Mouse (Mus musculus) kidney, postnatal 0 days (tissue): ENCODE data around the gene Prdx2. TPM values are rescaled to one million over a fixed set of nuclear protein-coding genes. Genes with fewer than 3 reads are reported as not detected.
A peak's percentile ranks its signal among the peaks of the same experiment; 100 is the strongest.

Source experiments
- ATAC-seq: fragments of 200-750 bp; cut with Nextera tagmentation; replicated peaks from 2 replicates; pipeline ENCODE4 v1.8.0; 2017; ENCODE audit warnings: low read depth, moderate number of reproducible peaks, moderate TSS enrichment, moderate library complexity; ENCODE audit not compliant: low FRiP score
- DNase-seq: peaks from one replicate; pipeline ENCODE4 v3.0.0-alpha.2; 2016; ENCODE audit warnings: low spot score
- H3K27ac ChIP-seq: fragments of 300-500 bp; sonication (generic); 2 replicates; pipeline ENCODE4 v1.5.1; 2014; ENCODE audit warnings: mild to moderate bottlenecking
- H3K27me3 ChIP-seq: fragments of 300-500 bp; sonication (generic); 2 replicates; pipeline ENCODE4 v1.6.1; 2014; ENCODE audit warnings: low read length, mixed read lengths; ENCODE audit not compliant: insufficient read depth
- H3K36me3 ChIP-seq: fragments of 300-500 bp; sonication (generic); 2 replicates; pipeline ENCODE4 v1.6.1; 2014; ENCODE audit warnings: low read length, mixed read lengths; ENCODE audit not compliant: insufficient read depth
- H3K4me1 ChIP-seq: fragments of 300-500 bp; sonication (generic); replicated peaks from 2 replicates; pipeline ENCODE4 v1.6.1; 2014; ENCODE audit warnings: antibody characterized with exemption, low read length, mixed read lengths; ENCODE audit not compliant: insufficient read depth
- H3K4me2 ChIP-seq: fragments of 300-500 bp; sonication (generic); 2 replicates; pipeline ENCODE4 v1.6.1; 2014; ENCODE audit warnings: mild to moderate bottlenecking, low read length, moderate library complexity, mixed read lengths
- H3K4me3 ChIP-seq: fragments of 300-500 bp; sonication (generic); replicated peaks from 2 replicates; pipeline ENCODE4 v1.5.1; 2014; ENCODE audit warnings: low read depth, low read length
- H3K9ac ChIP-seq: fragments of 300-500 bp; sonication (generic); 2 replicates; pipeline ENCODE4 v1.6.1; 2014; ENCODE audit warnings: low read depth, low read length
- H3K9me3 ChIP-seq: fragments of 300-500 bp; sonication (generic); replicated peaks from 2 replicates; pipeline ENCODE4 v1.6.1; 2016; ENCODE audit warnings: low read length, inconsistent platforms, mixed read lengths
- CTCF ChIP-seq: IDR thresholded peaks from 2 replicates; pipeline ENCODE4 v1.5.1; 2016; ENCODE audit warnings: antibody characterized with exemption, low read depth, mild to moderate bottlenecking, moderate library complexity
- WGBS: fragments of 180-500 bp; shearing (Covaris S2); extraction: QIAGEN DNeasy Blood & Tissue Kit; methylation state at CpG from one replicate; pipeline ENCODE4 v1.1.7; 2014; 5-methylcytosine and 5-hydroxymethylcytosine counted together
- polyA plus RNA-seq: library from polyadenylated mRNA; unstranded; fragments of >200 nt; fragmentation: Nextera tagmentation; extraction: Ambion mirVana; gene quantifications from 2 replicates; pipeline ENCODE4 v1.2.1, GENCODE M21; 2015

Prdx2 gene
- polyA plus RNA-seq, 1 experiment from 2014 or later = 729 TPM

DNA sequence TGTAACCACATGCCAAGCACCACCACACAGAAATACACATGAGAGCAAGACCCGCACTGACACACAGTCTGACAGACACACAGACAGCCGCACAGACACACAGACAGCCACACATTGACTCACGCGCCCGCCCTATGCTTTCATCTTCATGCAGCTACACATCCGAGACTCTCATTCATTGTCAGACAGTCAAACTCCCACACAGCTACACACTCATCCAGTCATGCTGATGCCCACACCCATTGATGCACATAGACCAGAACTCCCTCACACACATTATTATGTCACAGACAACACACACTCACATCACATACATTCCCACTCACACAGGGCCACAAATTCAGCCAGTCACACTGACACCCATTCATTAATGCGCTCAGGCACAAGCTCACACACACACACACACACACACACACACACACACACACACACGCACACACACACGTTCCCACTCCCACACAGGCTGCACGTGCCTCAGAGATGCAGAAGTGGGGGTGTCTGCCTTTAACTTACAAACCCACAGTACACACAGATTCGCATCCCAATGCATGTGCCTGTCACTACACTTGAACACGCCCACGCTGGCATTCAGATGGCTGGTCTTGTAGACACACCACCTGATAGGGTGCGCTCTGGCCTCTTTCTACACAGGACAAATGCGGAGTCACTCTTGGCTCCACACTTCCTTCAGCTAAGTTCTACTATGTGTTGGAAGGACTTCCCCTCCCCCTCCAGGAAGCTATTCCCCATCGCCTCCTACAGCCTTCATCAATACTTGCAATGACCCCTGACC, 35.4 kb upstream of the Prdx2 start:
- H3K9ac ChIP-seq = no peak overlapping the region
- DNase-seq (no peak), ATAC-seq (no peak)
- no peak overlapping the region for H3K27ac ChIP-seq
- WGBS = 72% methylated on average over 16 of the region's 16 CpGs
- no peak overlapping the region for H3K4me2 ChIP-seq
- H3K36me3 ChIP-seq = no peaks in the 10 kb centered on the region
- H3K4me1 ChIP-seq = peaks cover 7% of the 10 kb centered on the region; the same call in 1 of the 2 replicates
- H3K9me3 ChIP-seq = no peaks in the 10 kb centered on the region
- TF ChIP-seq CTCF = no peak
- peaks cover 56% of the 10 kb centered on the region for H3K27me3 ChIP-seq
- no peak overlapping the region for H3K4me3 ChIP-seq

DNA sequence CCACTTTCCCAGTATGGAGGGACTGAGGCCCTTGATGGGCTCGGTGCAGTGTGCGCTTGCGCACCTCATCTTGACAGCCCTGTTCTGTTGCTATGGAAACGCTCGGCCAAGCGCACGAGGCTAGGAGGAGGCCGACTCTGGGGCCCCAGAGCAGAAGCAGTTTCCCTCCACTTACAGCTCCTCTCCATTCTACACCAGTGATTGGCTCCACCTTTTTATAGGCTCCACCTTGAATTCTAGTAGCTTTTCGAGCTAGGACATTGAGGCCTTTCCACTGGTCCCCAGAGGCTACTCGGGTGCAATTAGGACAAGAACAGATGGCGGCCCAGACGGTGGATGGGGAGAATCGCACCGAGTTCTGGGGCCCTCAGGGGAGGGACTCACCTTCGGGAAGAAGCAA, 34.5 kb upstream of the Prdx2 start:
- Histone ChIP-seq H3K4me3 (no peak overlapping the region), H3K36me3 (no peaks in the 10 kb centered on the region), H3K27me3 (peaks cover 52% of the 10 kb centered on the region), H3K9ac (no peak overlapping the region), H3K9me3 (no peaks in the 10 kb centered on the region), H3K4me1 (peaks cover 5% of the 10 kb centered on the region; the same call in 1 of the 2 replicates), H3K4me2 (peak overlapping the region; percentile 1; the same call in 1 of the 2 replicates), H3K27ac (no peak overlapping the region)
- DNase-seq = peak; percentile 54
- TF ChIP-seq CTCF = no peak
- WGBS = under 1% methylated on average over 15 of the region's 15 CpGs
- ATAC-seq = peak; percentile 52; the same call in 1 of the 2 replicates

DNA sequence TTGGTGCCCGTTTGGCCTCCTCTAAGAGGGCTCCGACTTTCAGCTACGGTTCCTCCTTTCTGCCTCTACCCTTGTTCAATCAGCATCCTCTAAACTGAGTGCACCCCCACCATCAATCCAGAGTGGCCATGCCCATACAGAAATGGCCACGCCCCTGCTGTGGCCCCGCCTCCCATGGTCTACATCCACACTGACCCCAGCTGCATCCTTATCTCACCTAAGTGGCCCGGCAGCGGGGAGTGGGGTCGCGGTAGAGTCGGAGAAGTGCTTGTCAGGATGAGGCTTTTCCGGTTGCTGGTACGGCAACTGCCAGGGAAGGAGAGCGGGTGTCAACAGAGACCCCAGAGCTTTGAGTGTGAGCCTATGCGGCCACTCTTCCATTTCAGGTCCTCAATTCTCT, 33.9 kb upstream of the Prdx2 start:
- H3K9ac ChIP-seq = no peak overlapping the region
- no peaks in the 10 kb centered on the region for H3K9me3 ChIP-seq
- ATAC-seq = no peak; the same call in 1 of the 2 replicates
- WGBS = 6% methylated on average over 14 of the region's 14 CpGs
- peaks cover 46% of the 10 kb centered on the region for H3K27me3 ChIP-seq
- DNase-seq = no peak
- TF ChIP-seq CTCF = no peak
- H3K4me3 ChIP-seq = no peak overlapping the region
- no peak overlapping the region for H3K27ac ChIP-seq
- H3K4me1 ChIP-seq = peaks cover 5% of the 10 kb centered on the region; the same call in 1 of the 2 replicates
- no peaks in the 10 kb centered on the region for H3K36me3 ChIP-seq
- H3K4me2 ChIP-seq = no peak overlapping the region

DNA sequence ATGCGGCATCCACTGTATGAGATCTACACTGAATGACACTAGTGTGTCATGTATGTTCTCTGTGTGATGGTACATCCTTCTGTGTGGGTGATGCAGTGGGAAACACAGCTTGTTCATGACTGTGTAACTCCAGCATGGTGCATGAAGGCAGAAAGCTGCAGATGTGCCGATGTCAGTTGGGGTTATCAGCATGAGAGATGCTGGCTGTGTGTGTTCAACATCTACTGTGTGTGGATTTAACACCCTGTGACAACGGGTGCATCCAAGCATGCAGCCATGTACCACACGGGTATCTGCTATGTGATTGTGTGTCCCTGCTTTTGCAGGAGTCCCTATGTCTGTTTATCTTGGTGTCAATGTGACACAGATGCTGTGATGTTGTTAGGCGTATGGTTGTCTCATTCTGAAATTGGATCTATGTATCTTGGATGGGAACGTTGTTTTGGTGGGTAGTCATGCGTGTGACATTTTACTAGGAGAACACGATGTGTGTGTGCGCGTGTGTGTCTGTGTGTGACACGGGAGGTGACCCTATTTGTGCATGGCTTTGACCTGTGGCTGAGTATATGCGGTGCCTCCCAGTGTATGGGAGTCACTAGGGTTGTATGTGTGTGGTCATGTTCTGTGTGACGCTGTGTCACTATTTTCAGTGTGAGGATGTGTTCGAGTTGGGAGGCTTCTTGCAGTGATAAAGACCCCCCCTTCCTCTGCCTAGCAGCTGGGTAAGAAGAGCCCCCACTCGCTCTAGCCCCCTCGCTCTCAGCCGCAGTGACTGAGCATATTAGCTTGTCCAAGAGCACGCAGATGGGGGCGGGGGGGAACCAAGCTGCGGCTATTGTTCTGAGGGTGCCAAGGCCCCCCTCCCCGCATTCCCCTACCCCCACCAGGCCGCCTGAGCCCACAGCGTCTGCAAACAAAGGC, 33.1 kb upstream of the Prdx2 start:
- DNase-seq = no peak
- Histone ChIP-seq H3K36me3 (no peaks in the 10 kb centered on the region), H3K4me2 (peak overlapping the region; percentile 67), H3K9ac (no peak overlapping the region), H3K4me3 (peak overlapping the region; percentile 33; the same call in 1 of the 2 replicates), H3K9me3 (no peaks in the 10 kb centered on the region), H3K27ac (no peak overlapping the region), H3K4me1 (peaks cover 5% of the 10 kb centered on the region; the same call in 1 of the 2 replicates), H3K27me3 (peaks cover 45% of the 10 kb centered on the region)
- no peak for TF ChIP-seq CTCF
- 21% methylated on average over 22 of the region's 23 CpGs for WGBS
- ATAC-seq = no peak

DNA sequence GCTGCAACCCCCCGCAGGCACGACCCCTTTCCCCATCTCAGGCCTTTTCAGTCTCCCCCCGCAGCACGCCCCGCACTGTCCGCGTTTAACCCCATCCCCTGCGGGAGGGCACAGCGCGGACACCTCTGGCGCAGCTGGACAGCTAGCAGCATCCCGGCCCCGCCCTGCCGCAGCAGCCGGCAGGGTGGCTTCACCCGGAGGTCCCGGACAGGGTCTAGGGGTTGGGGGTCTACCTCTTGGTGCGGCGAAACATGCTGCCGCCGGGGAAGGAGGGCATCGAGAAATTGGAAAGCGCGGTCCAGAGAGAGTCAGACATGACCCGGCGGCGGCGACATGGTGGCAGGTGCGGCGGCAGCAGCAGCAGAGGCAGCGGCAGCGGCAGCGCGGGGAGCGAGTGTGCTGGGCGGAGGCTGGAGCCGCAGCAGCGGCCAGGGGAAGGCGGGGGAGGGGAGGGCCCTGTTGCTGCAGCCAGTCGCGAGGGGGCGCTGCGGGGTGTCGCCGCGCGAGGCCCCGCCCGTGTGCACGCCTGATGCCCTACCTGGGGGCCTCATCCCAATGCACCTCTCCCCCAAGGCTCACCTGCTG, 32.3 kb upstream of the Prdx2 start, which contains the start of gene Mast1:
TSS of gene Mast1 (minus strand) at position 398 of the 585 bp plus-strand sequence.
- no peak within 1 kb of the TSS for H3K9ac ChIP-seq
- no peaks in the 10 kb centered on the region for H3K9me3 ChIP-seq
- H3K4me1 ChIP-seq = peaks cover 5% of the 10 kb centered on the region; the same call in 1 of the 2 replicates
- H3K4me3 ChIP-seq = peak within 1 kb of the TSS; percentile 33
- WGBS = under 1% methylated on average over 50 of the region's 50 CpGs
- DNase-seq (peak; percentile 69), ATAC-seq (0 out of 2 replicates have a peak, but pooled peaks have one; percentile 8)
- TF ChIP-seq CTCF = peak; percentile 60
- H3K27ac ChIP-seq = no peak within 1 kb of the TSS
- peaks cover 45% of the 10 kb centered on the region for H3K27me3 ChIP-seq
- no peaks in the 10 kb centered on the region for H3K36me3 ChIP-seq
- H3K4me2 ChIP-seq = peak within 1 kb of the TSS; percentile 67
